Mouse (Mus musculus) myocyte (in vitro differentiated cells): ENCODE data around the gene Pla2g5.

Experiments
- E2F4 ChIP-seq: IDR thresholded peaks from one replicate; pipeline ENCODE4 v1.6.1; 2011; ENCODE audit warnings: mild to moderate bottlenecking, control low read depth, moderate library complexity; ENCODE audit not compliant: insufficient read depth
- MAX ChIP-seq: IDR thresholded peaks from one replicate; pipeline ENCODE4 v1.6.1; 2011; ENCODE audit warnings: low read depth, mild to moderate bottlenecking, control low read depth
- MYOD1 ChIP-seq, 3 experiments: IDR thresholded peaks; one replicate each; pipeline ENCODE4 v1.6.1; 2011; ENCODE audit warnings: control low read depth in 2 of 3, low read depth in 2 of 3, mild to moderate bottlenecking in 2 of 3, moderate library complexity in 1 of 3; ENCODE audit not compliant: insufficient read length in 2 of 3, control insufficient read depth in 1 of 3
- POLR2A ChIP-seq: IDR thresholded peaks from one replicate; pipeline ENCODE4 v1.6.1; 2011; ENCODE audit warnings: low read depth, mild to moderate bottlenecking, control low read depth, moderate library complexity; ENCODE audit not compliant: insufficient read length
- POLR2AphosphoS2 ChIP-seq: IDR thresholded peaks from one replicate; pipeline ENCODE4 v1.6.1; 2011; ENCODE audit warnings: low read depth, control low read depth; ENCODE audit not compliant: insufficient read length
- REST ChIP-seq: IDR thresholded peaks from one replicate; pipeline ENCODE4 v1.6.1; 2011; ENCODE audit warnings: mild to moderate bottlenecking, control low read depth, moderate library complexity; ENCODE audit not compliant: insufficient read depth, insufficient read length
- SRF ChIP-seq: IDR thresholded peaks from one replicate; pipeline ENCODE4 v1.6.1; 2011; ENCODE audit warnings: low read depth; ENCODE audit not compliant: control insufficient read depth, insufficient read length
- TCF12 ChIP-seq: IDR thresholded peaks from one replicate; pipeline ENCODE4 v1.6.1; 2011; ENCODE audit warnings: mild to moderate bottlenecking, control low read depth; ENCODE audit not compliant: poor library complexity, insufficient read depth, severe bottlenecking
- USF1 ChIP-seq: IDR thresholded peaks from one replicate; pipeline ENCODE4 v1.6.1; 2011; ENCODE audit warnings: low read depth, mild to moderate bottlenecking, control low read depth, moderate library complexity

DNA sequence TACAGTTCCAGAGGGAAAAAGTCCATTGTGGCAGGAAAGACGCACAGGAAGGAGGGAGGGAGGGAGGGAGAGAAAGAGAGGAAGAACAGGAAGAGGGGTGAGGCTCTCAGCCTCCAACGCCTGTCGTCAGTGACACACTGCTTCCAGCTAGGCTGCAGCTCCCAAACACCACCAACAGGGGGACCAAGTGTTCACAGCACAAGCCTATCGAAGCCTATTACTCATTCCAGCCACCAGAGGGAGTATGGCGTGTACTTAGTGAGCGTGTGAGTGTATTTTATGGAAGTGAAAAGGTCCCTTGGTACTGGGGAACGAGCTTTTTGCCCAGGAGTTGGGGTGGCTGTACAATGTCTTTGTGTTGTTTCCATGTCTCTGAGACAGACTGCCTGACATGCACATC, 6.8 kb downstream of the Pla2g5 start:
- TF ChIP-seq POLR2A = no peak
- TF ChIP-seq E2F4 = no peak
- TF ChIP-seq MAX = no peak
- TF ChIP-seq POLR2AphosphoS2 = no peak
- no peak for TF ChIP-seq MYOD1 (IDR thresholded peaks at IDR 0.05; ENCODE audit: control insufficient read depth in 1 of 3, insufficient read length in 2 of 3, low read depth in 2 of 3)
- no peak for TF ChIP-seq USF1
- TF ChIP-seq REST = no peak
- TF ChIP-seq TCF12 = no peak
- no peak for TF ChIP-seq SRF
